Mouse (Mus musculus): Measurements from ENCODE around the gene Nav2. TPM values are rescaled to one million over a fixed set of nuclear protein-coding genes. Genes with fewer than 3 reads are reported as not detected.

Gene Nav2
- polyA plus RNA-seq, 1 experiment from 2014 or later = 34.9 TPM

DNA sequence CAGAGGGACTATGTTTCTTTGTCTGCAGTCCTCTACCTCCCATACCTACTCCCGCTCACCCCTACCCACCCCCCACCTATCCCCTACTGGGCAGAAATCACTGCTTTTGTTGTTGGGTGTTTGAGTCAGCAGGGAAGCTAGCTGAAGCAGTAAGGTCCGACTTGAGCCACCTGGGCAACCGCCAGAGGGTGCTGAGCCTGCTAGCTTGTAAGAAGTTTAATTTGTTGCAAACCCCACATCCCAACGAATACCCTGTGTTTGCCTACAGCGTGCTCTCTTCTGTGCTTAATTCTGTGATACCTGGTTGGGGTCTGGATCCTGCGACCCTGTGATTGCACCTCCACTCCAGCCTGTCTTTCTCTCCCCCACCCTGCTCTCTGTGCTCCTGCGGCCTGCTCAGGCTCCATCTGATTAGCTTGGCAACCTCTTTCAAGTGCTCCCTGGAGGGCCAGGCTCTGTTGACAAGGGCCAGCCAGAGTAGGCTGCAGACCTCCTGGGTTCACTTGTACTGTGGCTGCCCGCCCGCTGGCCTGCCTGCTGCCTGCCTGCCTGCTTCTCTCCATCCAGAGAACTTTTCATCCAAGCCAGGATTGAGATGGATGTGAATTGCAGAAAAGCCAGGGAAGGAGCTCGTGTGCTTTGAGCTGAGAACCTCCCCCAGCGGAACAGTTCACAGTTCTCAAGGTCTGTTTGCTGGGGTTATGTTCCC, 575.7 kb downstream of the Nav2 start:
- Histone ChIP-seq H3K4me2 (ENCODE audit: low read length) (no peak overlapping the region), H3K36me3 (ENCODE audit: control insufficient read depth, insufficient read depth, low read length) (no peaks in the 10 kb centered on the region), H3K27me3 (ENCODE audit: control insufficient read depth, insufficient read depth, low read length) (no peaks in the 10 kb centered on the region), H3K27ac (replicated peaks in 1 of 2; ENCODE audit: control insufficient read depth in 1 of 2, insufficient read depth in 1 of 2, low read depth in 2 of 2, low read length in 2 of 2) (peak overlapping the region in 1 of 2 experiments; percentile 24; a peak in 1 of 4 replicates), H3K4me1 (ENCODE audit: control insufficient read depth in 2 of 2, insufficient read depth in 2 of 2, low read length in 2 of 2) (peaks cover 26 to 43% of the 10 kb centered on the region in 2 experiments), H3K4me3 (ENCODE audit: control insufficient read depth in 1 of 2, insufficient read depth in 1 of 2, low read depth in 1 of 2, low read length in 2 of 2) (no peak overlapping the region), H3K9me3 (ENCODE audit: control insufficient read depth, low read length) (no peaks in the 10 kb centered on the region), H3K9ac (ENCODE audit: low read length) (0 out of 2 replicates have a peak overlapping the region, but pooled peaks have one; percentile 44)
- WGBS = 20% methylated on average over 11 of the region's 11 CpGs
- peak; percentile 63; the same call in 1 of the 2 replicates for ATAC-seq (ENCODE audit: insufficient number of reproducible peaks, insufficient read depth, low FRiP score, low read depth)

- no peak overlapping the region for H3K27ac ChIP-seq (replicated peaks in 1 of 2; ENCODE audit: control insufficient read depth in 1 of 2, insufficient read depth in 1 of 2, low read depth in 2 of 2, low read length in 2 of 2)
- no peak overlapping the region for H3K4me2 ChIP-seq (ENCODE audit: low read length)
Observed at GRCm38 (mm10) chr7:49485292-49485847, 576.9 kb downstream of the Nav2 start.

DNA sequence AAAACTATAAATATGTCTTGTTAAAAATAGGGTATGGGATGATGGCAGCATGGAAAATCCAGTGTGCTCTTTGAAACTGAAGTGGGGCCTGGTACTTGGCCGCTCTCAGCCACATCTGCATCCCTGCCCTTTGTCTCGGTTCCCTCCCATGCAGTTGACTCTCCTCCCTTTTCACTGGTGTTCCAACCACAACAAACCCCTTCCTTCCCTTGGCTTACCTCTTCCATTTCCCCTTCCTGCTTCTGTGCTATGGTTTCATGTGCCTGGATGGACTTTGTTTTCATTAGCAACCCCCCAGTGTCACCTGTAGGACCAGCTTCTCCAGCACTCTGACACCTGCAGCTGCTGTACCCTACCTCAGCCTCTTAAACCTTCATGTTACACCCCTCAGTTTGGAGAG, 578.8 kb downstream of the Nav2 start:
- H3K9ac ChIP-seq (ENCODE audit: low read length) = no peak overlapping the region
- no peak for ATAC-seq (ENCODE audit: insufficient number of reproducible peaks, insufficient read depth, low FRiP score, low read depth)
- H3K27ac ChIP-seq (replicated peaks in 1 of 2; ENCODE audit: control insufficient read depth in 1 of 2, insufficient read depth in 1 of 2, low read depth in 2 of 2, low read length in 2 of 2) = no peak overlapping the region
- H3K36me3 ChIP-seq (ENCODE audit: control insufficient read depth, insufficient read depth, low read length) = peaks cover 7% of the 10 kb centered on the region; the same call in 1 of the 2 replicates
- no peak overlapping the region for H3K4me3 ChIP-seq (ENCODE audit: control insufficient read depth in 1 of 2, insufficient read depth in 1 of 2, low read depth in 1 of 2, low read length in 2 of 2)
- no peaks in the 10 kb centered on the region for H3K9me3 ChIP-seq (ENCODE audit: control insufficient read depth, low read length)
- WGBS = 69% methylated on average over 2 of the region's 2 CpGs
- no peak overlapping the region for H3K4me2 ChIP-seq (ENCODE audit: low read length)
- H3K27me3 ChIP-seq (ENCODE audit: control insufficient read depth, insufficient read depth, low read length) = no peaks in the 10 kb centered on the region
- H3K4me1 ChIP-seq (ENCODE audit: control insufficient read depth in 2 of 2, insufficient read depth in 2 of 2, low read length in 2 of 2) = peaks cover 20 to 36% of the 10 kb centered on the region in 2 experiments

More at GRCm38 (mm10) chr7:49485292-49485847, 576.9 kb downstream of the Nav2 start:
- Histone ChIP-seq H3K4me3 (ENCODE audit: control insufficient read depth in 1 of 2, insufficient read depth in 1 of 2, low read depth in 1 of 2, low read length in 2 of 2) (no peak overlapping the region), H3K9me3 (ENCODE audit: control insufficient read depth, low read length) (no peaks in the 10 kb centered on the region), H3K36me3 (ENCODE audit: control insufficient read depth, insufficient read depth, low read length) (no peaks in the 10 kb centered on the region), H3K27me3 (ENCODE audit: control insufficient read depth, insufficient read depth, low read length) (no peaks in the 10 kb centered on the region), H3K9ac (ENCODE audit: low read length) (peak overlapping the region; percentile 3; the same call in 1 of the 2 replicates), H3K4me1 (ENCODE audit: control insufficient read depth in 2 of 2, insufficient read depth in 2 of 2, low read length in 2 of 2) (peaks cover 20 to 36% of the 10 kb centered on the region in 2 experiments)
- ATAC-seq (ENCODE audit: insufficient number of reproducible peaks, insufficient read depth, low FRiP score, low read depth) = no peak
- 47% methylated on average over 9 of the region's 9 CpGs for WGBS

- 59% methylated on average over 4 of the region's 4 CpGs for WGBS
- H3K27ac ChIP-seq (replicated peaks in 1 of 2; ENCODE audit: control insufficient read depth in 1 of 2, insufficient read depth in 1 of 2, low read depth in 2 of 2, low read length in 2 of 2) = peak overlapping the region in 1 of 2 experiments; percentile 16; a peak in 1 of 4 replicates
- no peak overlapping the region for H3K4me2 ChIP-seq (ENCODE audit: low read length)
- no peak overlapping the region for H3K9ac ChIP-seq (ENCODE audit: low read length)
- no peaks in the 10 kb centered on the region for H3K27me3 ChIP-seq (ENCODE audit: control insufficient read depth, insufficient read depth, low read length)
- no peaks in the 10 kb centered on the region for H3K9me3 ChIP-seq (ENCODE audit: control insufficient read depth, low read length)
- H3K4me3 ChIP-seq (ENCODE audit: control insufficient read depth in 1 of 2, insufficient read depth in 1 of 2, low read depth in 1 of 2, low read length in 2 of 2) = no peak overlapping the region
- peaks cover 20 to 36% of the 10 kb centered on the region in 2 experiments for H3K4me1 ChIP-seq (ENCODE audit: control insufficient read depth in 2 of 2, insufficient read depth in 2 of 2, low read length in 2 of 2)
- H3K36me3 ChIP-seq (ENCODE audit: control insufficient read depth, insufficient read depth, low read length) = peaks cover 12% of the 10 kb centered on the region; the same call in 1 of the 2 replicates
- no peak for ATAC-seq (ENCODE audit: insufficient number of reproducible peaks, insufficient read depth, low FRiP score, low read depth)
Observed at GRCm38 (mm10) chr7:49488493-49489087, 580.1 kb downstream of the Nav2 start.

- Histone ChIP-seq H3K4me3 (ENCODE audit: control insufficient read depth in 1 of 2, insufficient read depth in 1 of 2, low read depth in 1 of 2, low read length in 2 of 2) (no peak overlapping the region), H3K27me3 (ENCODE audit: control insufficient read depth, insufficient read depth, low read length) (no peaks in the 10 kb centered on the region), H3K9me3 (ENCODE audit: control insufficient read depth, low read length) (no peaks in the 10 kb centered on the region), H3K9ac (ENCODE audit: low read length) (no peak overlapping the region), H3K4me1 (ENCODE audit: control insufficient read depth in 2 of 2, insufficient read depth in 2 of 2, low read length in 2 of 2) (peaks cover 8 to 25% of the 10 kb centered on the region in 2 experiments), H3K36me3 (ENCODE audit: control insufficient read depth, insufficient read depth, low read length) (peaks cover 12% of the 10 kb centered on the region; the same call in 1 of the 2 replicates), H3K4me2 (ENCODE audit: low read length) (no peak overlapping the region), H3K27ac (replicated peaks in 1 of 2; ENCODE audit: control insufficient read depth in 1 of 2, insufficient read depth in 1 of 2, low read depth in 2 of 2, low read length in 2 of 2) (no peak overlapping the region)
- WGBS = 75% methylated on average over 10 of the region's 10 CpGs
- no peak for ATAC-seq (ENCODE audit: insufficient number of reproducible peaks, insufficient read depth, low FRiP score, low read depth)
Observed at GRCm38 (mm10) chr7:49490814-49491213, 582.3 kb downstream of the Nav2 start.

- no peak overlapping the region for H3K4me3 ChIP-seq (ENCODE audit: control insufficient read depth in 1 of 2, insufficient read depth in 1 of 2, low read depth in 1 of 2, low read length in 2 of 2)
- no peak overlapping the region for H3K4me2 ChIP-seq (ENCODE audit: low read length)
- no peak overlapping the region for H3K9ac ChIP-seq (ENCODE audit: low read length)
- no peak overlapping the region for H3K27ac ChIP-seq (replicated peaks in 1 of 2; ENCODE audit: control insufficient read depth in 1 of 2, insufficient read depth in 1 of 2, low read depth in 2 of 2, low read length in 2 of 2)
- no peak for ATAC-seq (ENCODE audit: insufficient number of reproducible peaks, insufficient read depth, low FRiP score, low read depth)
- peaks cover 12% of the 10 kb centered on the region; the same call in 1 of the 2 replicates for H3K36me3 ChIP-seq (ENCODE audit: control insufficient read depth, insufficient read depth, low read length)
- H3K9me3 ChIP-seq (ENCODE audit: control insufficient read depth, low read length) = no peaks in the 10 kb centered on the region
- no peaks in the 10 kb centered on the region for H3K27me3 ChIP-seq (ENCODE audit: control insufficient read depth, insufficient read depth, low read length)
- H3K4me1 ChIP-seq (ENCODE audit: control insufficient read depth in 2 of 2, insufficient read depth in 2 of 2, low read length in 2 of 2) = peaks cover 24 to 34% of the 10 kb centered on the region in 2 experiments
Observed at GRCm38 (mm10) chr7:49492622-49493021, 584.1 kb downstream of the Nav2 start.

DNA sequence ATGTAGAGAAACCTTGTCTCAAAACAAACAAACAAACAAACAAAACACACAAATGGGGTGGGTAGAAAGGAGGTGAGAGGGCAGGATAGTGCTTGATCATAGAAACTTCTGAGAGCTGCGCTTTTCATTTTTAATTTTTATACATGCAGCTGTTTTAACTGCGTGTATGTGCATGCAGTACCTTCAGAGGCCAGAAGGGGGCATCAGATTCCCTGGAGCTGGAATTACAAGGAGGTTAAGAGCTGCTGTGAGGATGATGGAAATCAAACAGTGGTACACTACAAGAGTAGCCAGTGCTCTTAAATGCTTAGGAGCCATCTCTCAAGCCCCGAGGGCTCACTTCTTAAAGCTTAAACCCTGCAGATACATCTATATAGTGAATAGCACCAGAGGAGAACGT, 584.7 kb downstream of the Nav2 start:
- Histone ChIP-seq H3K4me3 (ENCODE audit: control insufficient read depth in 1 of 2, insufficient read depth in 1 of 2, low read depth in 1 of 2, low read length in 2 of 2) (no peak overlapping the region), H3K4me1 (ENCODE audit: control insufficient read depth in 2 of 2, insufficient read depth in 2 of 2, low read length in 2 of 2) (peaks cover 23 to 34% of the 10 kb centered on the region in 2 experiments), H3K9ac (ENCODE audit: low read length) (no peak overlapping the region), H3K4me2 (ENCODE audit: low read length) (no peak overlapping the region), H3K27me3 (ENCODE audit: control insufficient read depth, insufficient read depth, low read length) (no peaks in the 10 kb centered on the region), H3K36me3 (ENCODE audit: control insufficient read depth, insufficient read depth, low read length) (peaks cover 12% of the 10 kb centered on the region; the same call in 1 of the 2 replicates), H3K27ac (replicated peaks in 1 of 2; ENCODE audit: control insufficient read depth in 1 of 2, insufficient read depth in 1 of 2, low read depth in 2 of 2, low read length in 2 of 2) (no peak overlapping the region), H3K9me3 (ENCODE audit: control insufficient read depth, low read length) (no peaks in the 10 kb centered on the region)
- ATAC-seq (ENCODE audit: insufficient number of reproducible peaks, insufficient read depth, low FRiP score, low read depth) = no peak
- WGBS = 88% methylated on average over 4 of the region's 4 CpGs
